Mouse (Mus musculus) liver, postnatal 0 days (tissue): Measurements from ENCODE around the gene Tnk2.

Experiments used
- CTCF ChIP-seq: sonication (generic); IDR thresholded peaks from 2 replicates; pipeline ENCODE4 v1.5.1; 2016; ENCODE audit warnings: antibody characterized with exemption, low read depth
- EP300 ChIP-seq: IDR thresholded peaks from 2 replicates; pipeline ENCODE4 v1.6.1; 2016; ENCODE audit warnings: antibody characterized with exemption, low read depth, mild to moderate bottlenecking

DNA sequence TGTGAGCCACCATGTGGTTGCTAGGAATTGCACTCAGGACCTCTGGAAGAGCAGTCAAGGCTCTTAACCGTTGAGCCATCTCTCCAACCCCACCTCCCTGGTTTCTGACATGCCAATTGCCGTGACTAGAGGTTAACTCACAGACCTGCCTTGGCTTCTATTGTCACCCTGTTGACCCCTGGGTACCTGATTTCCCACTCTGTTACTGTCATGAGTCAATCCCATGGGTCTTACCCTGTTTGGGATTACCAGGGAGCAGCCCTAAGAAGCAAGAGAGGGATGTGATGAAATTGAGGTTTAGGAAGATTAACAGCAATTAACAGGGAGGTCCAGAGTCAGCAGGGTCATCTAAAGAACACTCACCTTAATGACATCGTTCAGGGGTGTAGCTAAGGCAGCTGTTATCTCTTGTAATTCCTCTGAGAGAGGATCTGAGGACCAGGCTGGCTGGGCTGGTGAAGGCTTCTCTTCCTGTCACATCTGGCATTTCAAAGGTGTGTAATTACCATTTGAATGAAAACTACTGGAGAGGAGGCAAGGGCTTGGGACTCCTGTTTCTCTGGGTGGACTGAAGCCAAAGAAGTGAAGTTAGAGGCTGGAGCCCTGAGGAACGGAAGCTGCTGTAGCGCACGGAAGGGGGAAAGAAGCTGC is 6.7 kb upstream of the Tnk2 start:
- no peak for TF ChIP-seq CTCF
- TF ChIP-seq EP300: no peak
